Mouse (Mus musculus): ENCODE measurements around the gene Nt5e. TPM values are rescaled to one million over a fixed set of nuclear protein-coding genes. Genes with fewer than 3 reads are reported as not detected.

Nt5e gene
- total and polyA plus RNA-seq, 3 experiments = 0.08 to 3.1 (median 0.34) TPM

DNA sequence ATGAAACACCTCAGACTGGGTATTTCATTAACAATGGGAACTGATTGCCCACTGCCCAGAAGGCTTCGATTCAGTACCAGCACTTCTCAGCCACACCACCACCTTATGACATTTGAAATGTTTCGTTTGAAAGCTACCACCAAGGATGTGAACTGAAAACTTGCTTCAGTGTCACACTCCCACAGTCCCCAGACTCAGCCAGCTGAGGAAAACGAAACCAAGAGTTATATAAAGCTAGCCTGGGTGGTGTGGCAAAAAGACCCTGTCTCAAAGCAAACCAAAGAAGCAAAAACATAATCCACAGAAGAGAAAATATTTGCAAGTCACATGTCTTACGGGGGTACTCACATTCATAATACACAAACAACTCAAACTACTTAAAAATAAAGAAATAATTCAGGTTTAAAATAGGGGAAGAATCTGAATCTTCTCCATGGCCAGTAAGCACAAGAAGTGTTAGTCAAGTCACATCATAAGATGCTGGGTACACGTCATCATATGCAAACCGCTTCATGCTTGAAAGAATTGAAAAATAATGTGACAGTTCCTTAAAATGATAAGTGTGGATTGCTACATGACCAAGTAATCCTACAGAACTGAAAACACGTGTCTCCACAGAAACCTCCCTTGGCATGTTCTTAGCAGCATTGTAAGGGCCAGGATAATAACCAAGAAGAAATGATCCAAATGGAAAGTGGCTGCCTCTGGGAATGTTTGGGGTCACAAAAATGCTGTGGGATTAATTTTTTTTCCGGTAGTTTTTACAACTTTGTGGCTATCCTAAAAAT lies 28.9 kb upstream of the Nt5e start (continued):
- no peak for TF ChIP-seq ZKSCAN1 (IDR thresholded peaks at IDR 0.05; ENCODE audit: borderline replicate concordance, low read depth, low read length)
- no peak for TF ChIP-seq RAD21 (IDR thresholded peaks at IDR 0.05; ENCODE audit: low read depth, low read length)
- no peak for TF ChIP-seq UBTF (IDR thresholded peaks at IDR 0.05; ENCODE audit: low read depth, low read length)
- no peak for TF ChIP-seq CTCF (conservative IDR thresholded peaks at IDR 0.05 in 1 of 2, IDR thresholded peaks at IDR 0.05 in 1 of 2; ENCODE audit: low read depth in 2 of 2, low read length in 2 of 2)
- 0 out of 2 replicates have a peak, but pooled peaks have one; percentile 53 for TF ChIP-seq TBP (conservative IDR thresholded peaks at IDR 0.05; ENCODE audit: low read depth, low read length)
- peak; percentile 88 for TF ChIP-seq MAX (IDR thresholded peaks at IDR 0.05; ENCODE audit: low read length)
- peak; percentile 63; the same call in 1 of the 2 replicates for TF ChIP-seq IRF4 (IDR thresholded peaks at IDR 0.05; ENCODE audit: low read depth, low read length)
- TF ChIP-seq NELFE (IDR thresholded peaks at IDR 0.05; ENCODE audit: low read depth, low read length) = no peak
- peak; percentile 45; the same call in 1 of the 2 replicates for TF ChIP-seq JUN (IDR thresholded peaks at IDR 0.05; ENCODE audit: insufficient read depth, low read depth, low read length)
- peak; percentile 66 for TF ChIP-seq ETS1 (conservative IDR thresholded peaks at IDR 0.05; ENCODE audit: low read depth, low read length)
- TF ChIP-seq ZMIZ1 (IDR thresholded peaks at IDR 0.05; ENCODE audit: low read depth, low read length) = no peak
- TF ChIP-seq PAX5 (IDR thresholded peaks at IDR 0.05; ENCODE audit: low read length) = no peak
- TF ChIP-seq NRF1 (IDR thresholded peaks at IDR 0.05; ENCODE audit: low read depth, low read length) = no peak
- TF ChIP-seq CHD2 (IDR thresholded peaks at IDR 0.05; ENCODE audit: low read length) = no peak
- no peak for TF ChIP-seq E2F4 (IDR thresholded peaks at IDR 0.05; ENCODE audit: insufficient replicate concordance, low read depth, low read length)
- no peak for TF ChIP-seq ZC3H11A (IDR thresholded peaks at IDR 0.05; ENCODE audit: low read depth, low read length)
- no peak for TF ChIP-seq POLR2AphosphoS2 (IDR thresholded peaks at IDR 0.05; ENCODE audit: low read depth, low read length)
- TF ChIP-seq SMC3 (IDR thresholded peaks at IDR 0.05; ENCODE audit: low read depth, low read length) = no peak
- TF ChIP-seq GABPA (IDR thresholded peaks at IDR 0.05; ENCODE audit: insufficient replicate concordance, low read depth, low read length) = no peak
- TF ChIP-seq USF2 (conservative IDR thresholded peaks at IDR 0.05; ENCODE audit: low read depth, low read length) = no peak
- no peak for TF ChIP-seq MAFK (IDR thresholded peaks at IDR 0.05; ENCODE audit: insufficient replicate concordance, low read length)

DNA sequence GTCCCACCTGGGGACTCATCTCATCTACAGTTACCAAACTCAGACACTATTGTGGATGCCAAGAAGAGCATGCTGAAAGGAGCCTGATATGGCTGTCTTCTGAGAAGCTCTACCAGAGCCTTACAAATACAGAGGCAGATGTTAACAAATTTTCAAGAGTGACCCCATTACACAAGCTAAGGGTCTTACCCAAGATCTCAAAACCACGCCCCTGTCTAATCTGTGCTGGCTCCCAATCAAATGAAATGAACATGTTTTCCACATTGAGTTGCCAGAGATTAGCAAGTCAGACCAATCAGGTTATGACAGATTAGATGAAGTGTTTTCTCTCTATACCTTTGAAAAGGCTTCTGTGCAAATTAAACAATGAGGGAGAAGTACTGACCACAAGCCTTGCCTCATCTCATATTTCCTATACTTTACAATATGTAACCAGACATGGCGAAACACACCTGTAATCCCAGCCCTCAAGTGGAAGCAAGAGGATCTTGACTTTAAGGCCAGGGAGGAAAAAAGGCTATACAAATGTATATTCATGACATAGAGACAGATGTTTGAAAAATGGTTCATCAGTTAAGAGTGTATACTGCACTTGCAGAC lies 19.9 kb upstream of the Nt5e start:
- dilution Hi-C loops (cut with MboI; ENCODE audit: extremely low pct_ligation_motif_present, extremely low pct_unique_long_range_greater_than_20kb, low sequenced_read_pairs) = no loop called here
- no peak overlapping the region for H3K27ac ChIP-seq (ENCODE audit: insufficient read depth, low read depth)
- H3K27me3 ChIP-seq (replicated peaks) = no peaks in the 10 kb centered on the region
- no peak for DNase-seq (ENCODE audit: extremely low read depth)
- no peak overlapping the region for H3K4me2 ChIP-seq (ENCODE audit: insufficient read depth, low read depth, poor library complexity, severe bottlenecking)
- H3K9ac ChIP-seq (ENCODE audit: insufficient read depth, low read depth) = no peak overlapping the region
- TF ChIP-seq JUND (conservative IDR thresholded peaks at IDR 0.05; ENCODE audit: low read depth, low read length) (no peak), USF1 (IDR thresholded peaks at IDR 0.05; ENCODE audit: low read depth, low read length) (no peak), MYC (IDR thresholded peaks at IDR 0.05; ENCODE audit: low read depth, low read length) (no peak), ELF1 (IDR thresholded peaks at IDR 0.05; ENCODE audit: low read depth, low read length) (no peak), ETS1 (conservative IDR thresholded peaks at IDR 0.05; ENCODE audit: low read depth, low read length) (no peak), TCF12 (IDR thresholded peaks at IDR 0.05; ENCODE audit: low read depth, low read length) (no peak), CHD1 (IDR thresholded peaks at IDR 0.05; ENCODE audit: low read depth, low read length) (no peak), MAX (IDR thresholded peaks at IDR 0.05; ENCODE audit: low read length) (no peak), ZKSCAN1 (IDR thresholded peaks at IDR 0.05; ENCODE audit: borderline replicate concordance, low read depth, low read length) (no peak), CHD2 (IDR thresholded peaks at IDR 0.05; ENCODE audit: low read length) (no peak)
- H3K4me3 ChIP-seq (replicated peaks in 1 of 3; ENCODE audit: low read depth in 2 of 3, low read length in 2 of 3, poor library complexity in 1 of 3) = no peak overlapping the region
- in situ Hi-C loops (cut with MboI; ENCODE audit: low pct_ligation_motif_present, low pct_unique_long_range_greater_than_20kb, low sequenced_read_pairs) = no loop called here
- no peaks in the 10 kb centered on the region for H3K9me3 ChIP-seq (replicated peaks; ENCODE audit: low read length)
- H3K36me3 ChIP-seq (replicated peaks in 1 of 2; ENCODE audit: control insufficient read depth in 1 of 2, insufficient read depth in 1 of 2, low read length in 1 of 2) = no peaks in the 10 kb centered on the region
- H3K79me2 ChIP-seq (replicated peaks; ENCODE audit: control insufficient read depth, extremely low read depth, insufficient read depth, poor library complexity, severe bottlenecking) = no peaks in the 10 kb centered on the region
- H3K4me1 ChIP-seq (ENCODE audit: control insufficient read depth in 1 of 2, insufficient read depth in 2 of 2) = peaks cover 0 to 10% of the 10 kb centered on the region in 2 experiments; a peak in 3 of 4 replicates
